Mouse (Mus musculus) heart, postnatal 0 days (tissue): Measurements from ENCODE around the gene Polr2g. TPM values are rescaled to one million over a fixed set of nuclear protein-coding genes. Genes with fewer than 3 reads are reported as not detected.

Experiments used
- ATAC-seq: fragments of 200-750 bp; cut with Nextera tagmentation; 2 replicates; pipeline ENCODE4 v1.8.0; 2017; ENCODE audit warnings: low read depth, moderate number of reproducible peaks, moderate library complexity; ENCODE audit not compliant: insufficient read depth
- DNase-seq: peaks from one replicate; pipeline ENCODE4 v3.0.0-alpha.2; 2016; ENCODE audit warnings: low spot score
- H3K27ac ChIP-seq: fragments of 300-500 bp; sonication (generic); 2 replicates; pipeline ENCODE4 v1.5.1; 2014; ENCODE audit warnings: low read depth, mild to moderate bottlenecking
- H3K27me3 ChIP-seq: fragments of 300-500 bp; sonication (generic); 2 replicates; pipeline ENCODE4 v1.6.1; 2014; ENCODE audit warnings: low read length, mixed read lengths; ENCODE audit not compliant: control insufficient read depth, insufficient read depth
- H3K36me3 ChIP-seq: fragments of 300-500 bp; sonication (generic); replicated peaks from 2 replicates; pipeline ENCODE4 v1.6.1; 2014; ENCODE audit warnings: low read length, mixed read lengths; ENCODE audit not compliant: control insufficient read depth, insufficient read depth
- H3K4me1 ChIP-seq: fragments of 300-500 bp; sonication (generic); 2 replicates; pipeline ENCODE4 v1.6.1; 2014; ENCODE audit warnings: antibody characterized with exemption; ENCODE audit not compliant: control insufficient read depth, insufficient read depth
- H3K4me2 ChIP-seq: fragments of 300-500 bp; sonication (generic); 2 replicates; pipeline ENCODE4 v1.6.1; 2014; ENCODE audit warnings: low read depth, mild to moderate bottlenecking, low read length, moderate library complexity
- H3K4me3 ChIP-seq: fragments of 300-500 bp; sonication (generic); 2 replicates; pipeline ENCODE4 v1.5.1; 2014; ENCODE audit warnings: low read depth, low read length
- H3K9ac ChIP-seq: fragments of 300-500 bp; sonication (generic); replicated peaks from 2 replicates; pipeline ENCODE4 v1.6.1; 2014; ENCODE audit warnings: low read depth, low read length, mixed read lengths
- H3K9me3 ChIP-seq: fragments of 300-500 bp; sonication (generic); replicated peaks from 2 replicates; pipeline ENCODE4 v1.6.1; 2016; ENCODE audit warnings: low read length; ENCODE audit not compliant: control insufficient read depth
- CTCF ChIP-seq: IDR thresholded peaks from 2 replicates; pipeline ENCODE4 v1.5.1; 2016; ENCODE audit warnings: antibody characterized with exemption, control low read depth, low read depth
- EP300 ChIP-seq: IDR thresholded peaks from 2 replicates; pipeline ENCODE4 v1.6.1; 2016; ENCODE audit warnings: antibody characterized with exemption, low read depth
- WGBS: fragments of 180-500 bp; shearing (Covaris S2); extraction: QIAGEN DNeasy Blood & Tissue Kit; methylation state at CpG from one replicate; pipeline ENCODE4 v1.1.7; 2014; 5-methylcytosine and 5-hydroxymethylcytosine counted together
- polyA plus RNA-seq: library from polyadenylated mRNA; unstranded; fragments of >200 nt; fragmentation: Nextera tagmentation; extraction: Ambion mirVana; gene quantifications from 2 replicates; pipeline ENCODE4 v1.2.1, GENCODE M21; 2015
- total RNA-seq: library from RNA; depleted of rRNA; stranded (reverse); fragments of >200 nt; gene quantifications from 2 replicates; pipeline ENCODE4 v1.2.3, GENCODE M21; 2014; ENCODE audit warnings: low replicate concordance

The Polr2g gene
- total and polyA plus RNA-seq, 2 experiments from 2014 or later: 59.8 to 144 TPM

- peaks cover 39% of the 10 kb centered on the region for H3K36me3 ChIP-seq
- no peaks in the 10 kb centered on the region for H3K27me3 ChIP-seq
- ATAC-seq: peak; percentile 93
- DNase-seq: peak; percentile 100
- under 1% methylated on average over 78 of the region's 83 CpGs for WGBS
- H3K4me1 ChIP-seq: peaks cover 20% of the 10 kb centered on the region
- peak within 1 kb of the TSS; percentile 99 for H3K27ac ChIP-seq
- H3K9ac ChIP-seq: peak within 1 kb of the TSS; percentile 97
- no peaks in the 10 kb centered on the region for H3K9me3 ChIP-seq
- peak within 1 kb of the TSS; percentile 96 for H3K4me3 ChIP-seq
- H3K4me2 ChIP-seq: peak within 1 kb of the TSS; percentile 95
- no peak for TF ChIP-seq CTCF
- TF ChIP-seq EP300: no peak
These were observed 21.4 kb upstream of the Polr2g start, which contains the start of gene Hnrnpul2 for GRCm38 (mm10) chr19:8819596-8820423. Gene Hnrnpul2 (plus strand): TSS chr19:8820010.

- H3K36me3 ChIP-seq: peaks cover 37% of the 10 kb centered on the region
- no peaks in the 10 kb centered on the region for H3K27me3 ChIP-seq
- no peaks in the 10 kb centered on the region for H3K9me3 ChIP-seq
- H3K4me1 ChIP-seq: peaks cover 20% of the 10 kb centered on the region
- H3K27ac ChIP-seq: peak within 1 kb of the TSS; percentile 99
- under 1% methylated on average over 33 of the region's 33 CpGs for WGBS
- peak within 1 kb of the TSS; percentile 95 for H3K4me2 ChIP-seq
- TF ChIP-seq EP300 (peak; percentile 86), CTCF (no peak)
- H3K9ac ChIP-seq: peak within 1 kb of the TSS; percentile 97
- peak within 1 kb of the TSS; percentile 96 for H3K4me3 ChIP-seq
- ATAC-seq: peak; percentile 87
- peak; percentile 99 for DNase-seq
These were observed 20.6 kb upstream of the Polr2g start, which contains the start of gene Ttc9c for GRCm38 (mm10) chr19:8818801-8819595. Gene Ttc9c (minus strand): TSS chr19:8819333.

- Histone ChIP-seq H3K4me3 (peak overlapping the region; percentile 96), H3K4me2 (peak overlapping the region; percentile 95), H3K4me1 (peaks cover 20% of the 10 kb centered on the region), H3K27me3 (no peaks in the 10 kb centered on the region), H3K27ac (peak overlapping the region; percentile 99), H3K9ac (peak overlapping the region; percentile 76), H3K9me3 (no peaks in the 10 kb centered on the region), H3K36me3 (peaks cover 36% of the 10 kb centered on the region)
- TF ChIP-seq EP300 (no peak), CTCF (no peak)
- DNase-seq: no peak
- ATAC-seq: no peak
- WGBS: 16% methylated on average over 14 of the region's 14 CpGs
These were observed 20.0 kb upstream of the Polr2g start for GRCm38 (mm10) chr19:8818301-8818798.

- Histone ChIP-seq H3K4me3 (no peak overlapping the region), H3K4me1 (peaks cover 16% of the 10 kb centered on the region), H3K4me2 (no peak overlapping the region), H3K9me3 (no peaks in the 10 kb centered on the region), H3K9ac (no peak overlapping the region), H3K27ac (no peak overlapping the region), H3K36me3 (peaks cover 40% of the 10 kb centered on the region), H3K27me3 (no peaks in the 10 kb centered on the region)
- 79% methylated on average over 3 of the region's 3 CpGs for WGBS
- TF ChIP-seq CTCF (no peak), EP300 (no peak)
- no peak for DNase-seq
- ATAC-seq: no peak
These were observed 18.6 kb upstream of the Polr2g start for GRCm38 (mm10) chr19:8817001-8817400.

- Histone ChIP-seq H3K9ac (no peak overlapping the region), H3K27me3 (no peaks in the 10 kb centered on the region), H3K27ac (no peak overlapping the region), H3K9me3 (no peaks in the 10 kb centered on the region), H3K4me3 (no peak overlapping the region), H3K36me3 (peaks cover 49% of the 10 kb centered on the region), H3K4me1 (peaks cover 10% of the 10 kb centered on the region), H3K4me2 (no peak overlapping the region)
- TF ChIP-seq CTCF (peak; percentile 31), EP300 (no peak)
- ATAC-seq (no peak), DNase-seq (no peak)
- WGBS: 69% methylated on average over 11 of the region's 11 CpGs
These were observed 17.4 kb upstream of the Polr2g start for GRCm38 (mm10) chr19:8815812-8816211.
